Mouse (Mus musculus): ENCODE measurements around the gene Thbs2. TPM values are rescaled to one million over a fixed set of nuclear protein-coding genes. Genes with fewer than 3 reads are reported as not detected.

Thbs2 gene
- polyA plus RNA-seq, 1 experiment from 2014 or later = 2.0 TPM

GRCm38 (mm10) chr17:14691901-14692300, 2.1 kb downstream of the Thbs2 start:
- H3K27ac ChIP-seq = no peak overlapping the region
- peaks cover 18% of the 10 kb centered on the region for H3K4me1 ChIP-seq
- WGBS = 71% methylated on average over 6 of the region's 6 CpGs
- 0 out of 2 replicates have a peak, but pooled peaks cover 7% of the 10 kb centered on the region for H3K27me3 ChIP-seq (ENCODE audit: low read depth, poor library complexity, severe bottlenecking)
- no peak for DNase-seq (ENCODE audit: low spot score)
- no peaks in the 10 kb centered on the region for H3K36me3 ChIP-seq
- no peak overlapping the region for H3K4me3 ChIP-seq
- no peaks in the 10 kb centered on the region for H3K9me3 ChIP-seq (replicated peaks)

- no peaks in the 10 kb centered on the region for H3K36me3 ChIP-seq
- no peak overlapping the region for H3K4me3 ChIP-seq
- H3K9me3 ChIP-seq (replicated peaks) = no peaks in the 10 kb centered on the region
- H3K27ac ChIP-seq = no peak overlapping the region
- H3K27me3 ChIP-seq (ENCODE audit: low read depth, poor library complexity, severe bottlenecking) = 0 out of 2 replicates have a peak, but pooled peaks cover 7% of the 10 kb centered on the region
- no peak for DNase-seq (ENCODE audit: low spot score)
- peaks cover 18% of the 10 kb centered on the region for H3K4me1 ChIP-seq
- 83% methylated on average over 4 of the region's 4 CpGs for WGBS
These were observed 2.8 kb downstream of the Thbs2 start for GRCm38 (mm10) chr17:14691197-14691596.

GRCm38 (mm10) chr17:14682836-14683235, 11.2 kb downstream of the Thbs2 start:
- H3K4me3 ChIP-seq = no peak overlapping the region
- H3K27me3 ChIP-seq (ENCODE audit: low read depth, poor library complexity, severe bottlenecking) = no peaks in the 10 kb centered on the region
- DNase-seq (ENCODE audit: low spot score) = no peak
- no peak overlapping the region for H3K27ac ChIP-seq
- H3K4me1 ChIP-seq = no peaks in the 10 kb centered on the region
- H3K9me3 ChIP-seq (replicated peaks) = no peaks in the 10 kb centered on the region
- 91% methylated on average over 7 of the region's 7 CpGs for WGBS
- no peaks in the 10 kb centered on the region for H3K36me3 ChIP-seq

- DNase-seq (ENCODE audit: low spot score) = no peak
- H3K27me3 ChIP-seq (ENCODE audit: low read depth, poor library complexity, severe bottlenecking) = no peaks in the 10 kb centered on the region
- no peaks in the 10 kb centered on the region for H3K4me1 ChIP-seq
- WGBS = 92% methylated on average over 12 of the region's 12 CpGs
- no peaks in the 10 kb centered on the region for H3K36me3 ChIP-seq
- no peak overlapping the region for H3K27ac ChIP-seq
- no peak overlapping the region for H3K4me3 ChIP-seq
- no peaks in the 10 kb centered on the region for H3K9me3 ChIP-seq (replicated peaks)
These were observed 13.0 kb downstream of the Thbs2 start for GRCm38 (mm10) chr17:14681047-14681446.

- no peaks in the 10 kb centered on the region for H3K9me3 ChIP-seq (replicated peaks)
- no peak for DNase-seq (ENCODE audit: low spot score)
- 82% methylated on average over 8 of the region's 8 CpGs for WGBS
- H3K36me3 ChIP-seq = no peaks in the 10 kb centered on the region
- no peaks in the 10 kb centered on the region for H3K4me1 ChIP-seq
- H3K27me3 ChIP-seq (ENCODE audit: low read depth, poor library complexity, severe bottlenecking) = no peaks in the 10 kb centered on the region
- H3K27ac ChIP-seq = no peak overlapping the region
- no peak overlapping the region for H3K4me3 ChIP-seq
These were observed 16.8 kb downstream of the Thbs2 start for GRCm38 (mm10) chr17:14677198-14677597.

GRCm38 (mm10) chr17:14675517-14675916, 18.5 kb downstream of the Thbs2 start:
- H3K4me1 ChIP-seq = no peaks in the 10 kb centered on the region
- 89% methylated on average over 2 of the region's 2 CpGs for WGBS

GRCm38 (mm10) chr17:14672402-14672801, 21.6 kb downstream of the Thbs2 start:
- Histone ChIP-seq H3K36me3 (no peaks in the 10 kb centered on the region), H3K9me3 (replicated peaks) (no peaks in the 10 kb centered on the region), H3K4me1 (no peaks in the 10 kb centered on the region), H3K27ac (no peak overlapping the region), H3K27me3 (ENCODE audit: low read depth, poor library complexity, severe bottlenecking) (no peaks in the 10 kb centered on the region), H3K4me3 (no peak overlapping the region)
- DNase-seq (ENCODE audit: low spot score) = no peak
- WGBS = 54% methylated on average over 5 of the region's 5 CpGs

More at GRCm38 (mm10) chr17:14675517-14675916, 18.5 kb downstream of the Thbs2 start:
- Histone ChIP-seq H3K27me3 (ENCODE audit: low read depth, poor library complexity, severe bottlenecking) (no peaks in the 10 kb centered on the region), H3K27ac (no peak overlapping the region), H3K4me3 (no peak overlapping the region), H3K9me3 (replicated peaks) (no peaks in the 10 kb centered on the region), H3K36me3 (no peaks in the 10 kb centered on the region)
- DNase-seq (ENCODE audit: low spot score) = no peak

- Histone ChIP-seq H3K4me3 (no peak overlapping the region), H3K36me3 (no peaks in the 10 kb centered on the region), H3K4me1 (no peaks in the 10 kb centered on the region), H3K9me3 (replicated peaks) (no peaks in the 10 kb centered on the region), H3K27me3 (ENCODE audit: low read depth, poor library complexity, severe bottlenecking) (no peaks in the 10 kb centered on the region), H3K27ac (no peak overlapping the region)
- DNase-seq (ENCODE audit: low spot score) = no peak
- WGBS = 89% methylated on average over 4 of the region's 4 CpGs
These were observed 26.8 kb downstream of the Thbs2 start for GRCm38 (mm10) chr17:14667225-14667624.

- DNase-seq (ENCODE audit: low spot score) = no peak
- Histone ChIP-seq H3K27ac (no peak overlapping the region), H3K27me3 (ENCODE audit: low read depth, poor library complexity, severe bottlenecking) (no peaks in the 10 kb centered on the region), H3K4me3 (no peak overlapping the region), H3K36me3 (no peaks in the 10 kb centered on the region), H3K4me1 (no peaks in the 10 kb centered on the region), H3K9me3 (replicated peaks) (no peaks in the 10 kb centered on the region)
- 73% methylated on average over 2 of the region's 2 CpGs for WGBS
These were observed 27.6 kb downstream of the Thbs2 start for GRCm38 (mm10) chr17:14666451-14666850.

- no peak overlapping the region for H3K27ac ChIP-seq
- whole genome bisulfite sequencing = 81% methylated on average over 5 of the region's 5 CpGs
- no peaks in the 10 kb centered on the region for H3K27me3 ChIP-seq (ENCODE audit: low read depth, poor library complexity, severe bottlenecking)
- H3K9me3 ChIP-seq (replicated peaks) = no peaks in the 10 kb centered on the region
- no peak overlapping the region for H3K4me3 ChIP-seq
- H3K4me1 ChIP-seq = no peaks in the 10 kb centered on the region
- no peak for DNase-seq (ENCODE audit: low spot score)
- H3K36me3 ChIP-seq = no peaks in the 10 kb centered on the region
These were observed 30.7 kb downstream of the Thbs2 start for GRCm38 (mm10) chr17:14663366-14663765.

- Histone ChIP-seq H3K36me3 (no peaks in the 10 kb centered on the region), H3K4me3 (no peak overlapping the region), H3K4me1 (no peaks in the 10 kb centered on the region), H3K27ac (no peak overlapping the region), H3K9me3 (replicated peaks) (no peaks in the 10 kb centered on the region), H3K27me3 (ENCODE audit: low read depth, poor library complexity, severe bottlenecking) (no peaks in the 10 kb centered on the region)
- DNase-seq (ENCODE audit: low spot score) = no peak
- 90% methylated on average over 6 of the region's 6 CpGs for WGBS
These were observed 31.6 kb downstream of the Thbs2 start for GRCm38 (mm10) chr17:14662409-14662808.

- Histone ChIP-seq H3K36me3 (no peaks in the 10 kb centered on the region), H3K27ac (no peak overlapping the region), H3K4me3 (no peak overlapping the region), H3K4me1 (no peaks in the 10 kb centered on the region), H3K27me3 (ENCODE audit: low read depth, poor library complexity, severe bottlenecking) (no peaks in the 10 kb centered on the region), H3K9me3 (replicated peaks) (no peaks in the 10 kb centered on the region)
- DNase-seq (ENCODE audit: low spot score) = no peak
- 88% methylated on average over 4 of the region's 4 CpGs for WGBS
These were observed 34.3 kb downstream of the Thbs2 start for GRCm38 (mm10) chr17:14659746-14660145.

GRCm38 (mm10) chr17:14658123-14658522, 35.9 kb downstream of the Thbs2 start:
- Histone ChIP-seq H3K9me3 (replicated peaks) (no peaks in the 10 kb centered on the region), H3K27me3 (ENCODE audit: low read depth, poor library complexity, severe bottlenecking) (no peaks in the 10 kb centered on the region), H3K27ac (no peak overlapping the region), H3K4me3 (no peak overlapping the region), H3K4me1 (no peaks in the 10 kb centered on the region), H3K36me3 (no peaks in the 10 kb centered on the region)
- no peak for DNase-seq (ENCODE audit: low spot score)
- 89% methylated on average over 2 of the region's 2 CpGs for WGBS

GRCm38 (mm10) chr17:14657123-14657522, 36.9 kb downstream of the Thbs2 start:
- no peaks in the 10 kb centered on the region for H3K9me3 ChIP-seq (replicated peaks)
- DNase-seq (ENCODE audit: low spot score) = no peak
- no peaks in the 10 kb centered on the region for H3K4me1 ChIP-seq

More at GRCm38 (mm10) chr17:14657123-14657522, 36.9 kb downstream of the Thbs2 start:
- Histone ChIP-seq H3K27me3 (ENCODE audit: low read depth, poor library complexity, severe bottlenecking) (no peaks in the 10 kb centered on the region), H3K4me3 (no peak overlapping the region), H3K27ac (no peak overlapping the region), H3K36me3 (no peaks in the 10 kb centered on the region)
